Comparison of ENCODE assay signal across 9 mouse cellular contexts in the genomic region with DNA sequence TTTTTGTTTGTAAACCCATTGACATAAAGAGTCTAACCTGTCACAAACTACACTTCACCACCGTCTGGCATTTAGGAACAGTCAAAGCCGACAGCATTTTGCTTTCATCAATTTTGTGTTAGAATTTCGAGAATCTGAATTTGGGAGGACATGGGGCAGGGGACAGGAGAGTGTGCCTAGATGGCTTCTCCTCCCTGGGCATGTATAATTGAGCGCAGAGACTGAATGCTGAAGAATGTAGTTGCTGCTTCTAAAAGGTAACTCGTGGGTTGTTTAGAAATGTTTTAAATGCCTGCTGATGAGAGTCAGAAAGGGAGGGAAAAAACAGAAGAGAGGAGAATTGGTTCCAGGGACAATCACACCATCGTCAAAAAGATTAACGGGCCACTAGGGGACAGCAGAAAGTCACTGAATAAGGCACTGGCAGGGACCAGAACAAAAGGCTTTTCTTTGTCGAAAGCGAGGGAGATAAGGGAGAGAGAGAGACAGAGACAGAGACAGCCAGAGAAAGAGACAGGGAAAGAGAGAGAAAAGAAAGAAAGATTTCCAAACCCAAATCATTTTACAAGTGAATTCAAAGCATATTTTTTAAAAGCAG.
A peak's percentile ranks its signal among the peaks of the same experiment; 100 is the strongest.
DNase-seq lines count a peak whose midpoint lies in the region; ATAC-seq and TF ChIP-seq lines count a peak whose summit lies in the region.
"Had no signal": no experiment of that assay in that cellular context is flagged by ENCODE, and none has a peak within 500 bp of the region (broad histone marks: within the 10 kb centered on the region; RNA-seq: fewer than 3 reads in every experiment).

No protein-coding gene starts in this region.

- no peak overlapping the region for H3K4me2 ChIP-seq in neural tube, embryonic 11.5 days (ENCODE audit: low read depth)
- no peak overlapping the region for H3K4me2 ChIP-seq in kidney, postnatal 0 days (ENCODE audit: low read length)
- no peak overlapping the region for H3K4me2 ChIP-seq in lung, embryonic 14.5 days
- 0 out of 2 replicates have a peak overlapping the region, but pooled peaks have one; percentile 0 for H3K4me2 ChIP-seq in stomach, embryonic 16.5 days (ENCODE audit: low read depth, low read length)
- H3K4me2 ChIP-seq: limb, embryonic 12.5 days had no signal

- DNase-seq in neural tube, embryonic 11.5 days (ENCODE audit: low spot score) = peak; percentile 33
- DNase-seq in neural tube, embryonic 10.5 days (ENCODE audit: extremely low spot score, low spot score) = no peak
- DNase-seq in cerebellum, adult 9-11 months = peak; percentile 1
- peak; percentile 75 for DNase-seq in heart, embryonic 10.5 days (ENCODE audit: low spot score)
- DNase-seq in kidney, postnatal 0 days (ENCODE audit: low spot score) = peak; percentile 93
- DNase-seq in lung, embryonic 14.5 days = peak; percentile 80
- no peak for DNase-seq in testis, postnatal 10 days (ENCODE audit: low spot score)

- H3K36me3 ChIP-seq in neural tube, embryonic 11.5 days (ENCODE audit: control insufficient read depth, insufficient read depth, low read length) = no peaks in the 10 kb centered on the region
- H3K36me3 ChIP-seq in heart, embryonic 10.5 days = no peaks in the 10 kb centered on the region
- H3K36me3 ChIP-seq in kidney, postnatal 0 days (ENCODE audit: insufficient read depth, low read length) = no peaks in the 10 kb centered on the region
- H3K36me3 ChIP-seq in lung, embryonic 14.5 days (ENCODE audit: insufficient read depth) = no peaks in the 10 kb centered on the region
- H3K36me3 ChIP-seq in stomach, embryonic 16.5 days (ENCODE audit: control insufficient read depth, insufficient read depth, low read length) = no peaks in the 10 kb centered on the region
- H3K36me3 ChIP-seq: limb, embryonic 12.5 days had no signal

- H3K27me3 ChIP-seq in neural tube, embryonic 11.5 days (ENCODE audit: control insufficient read depth, insufficient read depth, low read length) = no peaks in the 10 kb centered on the region
- H3K27me3 ChIP-seq in heart, embryonic 10.5 days (ENCODE audit: insufficient read depth, poor library complexity, severe bottlenecking) = no peaks in the 10 kb centered on the region
- no peaks in the 10 kb centered on the region for H3K27me3 ChIP-seq in kidney, postnatal 0 days (ENCODE audit: insufficient read depth, low read length)
- no peaks in the 10 kb centered on the region for H3K27me3 ChIP-seq in lung, embryonic 14.5 days (ENCODE audit: insufficient read depth, low read length)
- no peaks in the 10 kb centered on the region for H3K27me3 ChIP-seq in stomach, embryonic 16.5 days (ENCODE audit: control insufficient read depth, insufficient read depth, low read length)

- H3K4me3 ChIP-seq in neural tube, embryonic 11.5 days (ENCODE audit: low read depth, low read length) = no peak overlapping the region
- H3K4me3 ChIP-seq in heart, embryonic 10.5 days = no peak overlapping the region
- no peak overlapping the region for H3K4me3 ChIP-seq in kidney, postnatal 0 days (replicated peaks; ENCODE audit: low read depth, low read length)
- H3K4me3 ChIP-seq in lung, embryonic 14.5 days (ENCODE audit: low read depth, low read length) = no peak overlapping the region
- H3K4me3 ChIP-seq in stomach, embryonic 16.5 days (replicated peaks; ENCODE audit: low read length) = no peak overlapping the region
- H3K4me3 ChIP-seq: limb, embryonic 12.5 days had no signal

- 10% methylated on average over 9 of the region's 9 CpGs for WGBS in neural tube, embryonic 11.5 days
- WGBS in heart, embryonic 10.5 days = 15% methylated on average over 9 of the region's 9 CpGs
- WGBS in kidney, postnatal 0 days = 9% methylated on average over 9 of the region's 9 CpGs
- WGBS in lung, embryonic 14.5 days = 10% methylated on average over 9 of the region's 9 CpGs
- 15% methylated on average over 9 of the region's 9 CpGs for WGBS in stomach, embryonic 16.5 days

- ATAC-seq in neural tube, embryonic 11.5 days (ENCODE audit: insufficient read depth, low FRiP score, low TSS enrichment) = peak; percentile 65; the same call in 1 of the 2 replicates
- 0 out of 2 replicates have a peak, but pooled peaks have one; percentile 33 for ATAC-seq in kidney, postnatal 0 days (replicated peaks; ENCODE audit: low FRiP score, low read depth)
- ATAC-seq in lung, embryonic 14.5 days (ENCODE audit: insufficient read depth) = 0 out of 2 replicates have a peak, but pooled peaks have one; percentile 57
- ATAC-seq in stomach, embryonic 16.5 days (ENCODE audit: insufficient read depth, low FRiP score) = no peak

- TF ChIP-seq CTCF in kidney, postnatal 0 days (IDR thresholded peaks at IDR 0.05; ENCODE audit: low read depth) = peak; percentile 86
- peak; percentile 90 for TF ChIP-seq CTCF in lung, embryonic 14.5 days (IDR thresholded peaks at IDR 0.05; ENCODE audit: low read depth)

- no peaks in the 10 kb centered on the region for H3K9me3 ChIP-seq in neural tube, embryonic 11.5 days (ENCODE audit: control insufficient read depth, low read length)
- no peaks in the 10 kb centered on the region for H3K9me3 ChIP-seq in heart, embryonic 10.5 days
- no peaks in the 10 kb centered on the region for H3K9me3 ChIP-seq in kidney, postnatal 0 days (replicated peaks; ENCODE audit: low read length)
- H3K9me3 ChIP-seq in lung, embryonic 14.5 days (ENCODE audit: low read depth, low read length) = no peaks in the 10 kb centered on the region
- H3K9me3 ChIP-seq in stomach, embryonic 16.5 days (replicated peaks; ENCODE audit: control insufficient read depth, low read length) = no peaks in the 10 kb centered on the region
- H3K9me3 ChIP-seq: limb, embryonic 12.5 days had no signal

- peak overlapping the region; percentile 4; the same call in 1 of the 2 replicates for H3K27ac ChIP-seq in neural tube, embryonic 11.5 days (ENCODE audit: low read depth, low read length)
- peak overlapping the region; percentile 75 for H3K27ac ChIP-seq in heart, embryonic 10.5 days
- 0 out of 2 replicates have a peak overlapping the region, but pooled peaks have one; percentile 8 for H3K27ac ChIP-seq in kidney, postnatal 0 days
- no peak overlapping the region for H3K27ac ChIP-seq in lung, embryonic 14.5 days (ENCODE audit: low read depth)
- H3K27ac ChIP-seq in stomach, embryonic 16.5 days (ENCODE audit: low read length) = no peak overlapping the region
- H3K27ac ChIP-seq: limb, embryonic 12.5 days had no signal

- no peak overlapping the region for H3K9ac ChIP-seq in neural tube, embryonic 11.5 days (ENCODE audit: low read length)
- no peak overlapping the region for H3K9ac ChIP-seq in kidney, postnatal 0 days (ENCODE audit: low read depth, low read length)
- no peak overlapping the region for H3K9ac ChIP-seq in lung, embryonic 14.5 days
- H3K9ac ChIP-seq in stomach, embryonic 16.5 days (ENCODE audit: low read length) = no peak overlapping the region
- H3K9ac ChIP-seq: limb, embryonic 12.5 days had no signal

- peaks cover 12% of the 10 kb centered on the region; the same call in 1 of the 2 replicates for H3K4me1 ChIP-seq in neural tube, embryonic 11.5 days (ENCODE audit: control insufficient read depth, insufficient read depth, low read length)
- H3K4me1 ChIP-seq in heart, embryonic 10.5 days = peaks cover 18% of the 10 kb centered on the region
- H3K4me1 ChIP-seq in kidney, postnatal 0 days (replicated peaks; ENCODE audit: insufficient read depth, low read length) = peaks cover 6% of the 10 kb centered on the region
- H3K4me1 ChIP-seq in lung, embryonic 14.5 days (ENCODE audit: insufficient read depth) = peaks cover 6% of the 10 kb centered on the region; the same call in 1 of the 2 replicates
- H3K4me1 ChIP-seq in stomach, embryonic 16.5 days (ENCODE audit: control insufficient read depth, insufficient read depth, low read length) = peaks cover 23% of the 10 kb centered on the region

Comparison
In these comparisons a context has a peak if more than half of its experiments do, and no peak if none do; other contexts are left out.
1. DNase-seq: peak in neural tube, embryonic 11.5 days (single experiment), cerebellum, adult 9-11 months (single experiment), heart, embryonic 10.5 days (single experiment), kidney, postnatal 0 days (single experiment) and lung, embryonic 14.5 days (single experiment); none in neural tube, embryonic 10.5 days (single experiment) and testis, postnatal 10 days (single experiment).
2. H3K27ac ChIP-seq: peak in neural tube, embryonic 11.5 days (single experiment), heart, embryonic 10.5 days (single experiment) and kidney, postnatal 0 days (single experiment); none in lung, embryonic 14.5 days (single experiment) and stomach, embryonic 16.5 days (single experiment).